Mouse (Mus musculus) small intestine, adult 2 months (tissue): ENCODE measurements around the gene Pou2f1. TPM values are rescaled to one million over a fixed set of nuclear protein-coding genes. Genes with fewer than 3 reads are reported as not detected.
A peak's percentile ranks its signal among the peaks of the same experiment; 100 is the strongest.

ENCODE experiments used
- H3K27ac ChIP-seq: fragments of 200-500 bp; 2 replicates; pipeline ENCODE4 v1.5.1; 2012; ENCODE audit warnings: low read depth, low read length, control low read depth, inconsistent platforms; ENCODE audit not compliant: insufficient read depth
- H3K27me3 ChIP-seq: fragments of 200-500 bp; 2 replicates; pipeline ENCODE4 v1.6.1; 2012; ENCODE audit warnings: mild to moderate bottlenecking, moderate library complexity, low read length, inconsistent platforms; ENCODE audit not compliant: control insufficient read depth, insufficient read depth
- H3K36me3 ChIP-seq: fragments of 200-500 bp; 2 replicates; pipeline ENCODE4 v1.6.1; 2012; ENCODE audit warnings: mild to moderate bottlenecking, low read length, control low read depth, inconsistent platforms; ENCODE audit not compliant: control insufficient read depth, insufficient read depth
- H3K4me1 ChIP-seq: fragments of 200-500 bp; 2 replicates; pipeline ENCODE4 v1.6.1; 2012; ENCODE audit warnings: low read length, inconsistent platforms, mixed read lengths; ENCODE audit not compliant: control insufficient read depth, insufficient read depth, insufficient read length
- H3K4me3 ChIP-seq: fragments of 200-500 bp; 2 replicates; pipeline ENCODE4 v1.5.1; 2012; ENCODE audit warnings: low read depth, mild to moderate bottlenecking, control low read depth, inconsistent platforms, low read length, moderate library complexity
- CTCF ChIP-seq: fragments of 200-500 bp; IDR thresholded peaks from 2 replicates; pipeline ENCODE4 v1.5.1; 2012; ENCODE audit warnings: low read depth, mild to moderate bottlenecking, control low read depth, inconsistent platforms, low read length, moderate library complexity, mixed read lengths; ENCODE audit not compliant: insufficient replicate concordance, insufficient read length; ENCODE audit errors: extremely low read depth
- POLR2A ChIP-seq: fragments of 200-500 bp; IDR thresholded peaks from 2 replicates; pipeline ENCODE4 v1.6.1; 2012; ENCODE audit warnings: low read depth, mild to moderate bottlenecking, control low read depth, inconsistent platforms, low read length, moderate library complexity
- WGBS: fragments of 180-500 bp; shearing (Covaris S2); methylation state at CpG from one replicate; pipeline ENCODE4 v1.1.7; 2018; 5-methylcytosine and 5-hydroxymethylcytosine counted together
- polyA plus RNA-seq: library from polyadenylated mRNA; depleted of rRNA; stranded (reverse); fragments of >200 nt; gene quantifications from 2 replicates; pipeline ENCODE4 v1.2.3, GENCODE M21; 2012

Pou2f1 gene
- polyA plus RNA-seq, 1 experiment: 17.6 TPM

DNA sequence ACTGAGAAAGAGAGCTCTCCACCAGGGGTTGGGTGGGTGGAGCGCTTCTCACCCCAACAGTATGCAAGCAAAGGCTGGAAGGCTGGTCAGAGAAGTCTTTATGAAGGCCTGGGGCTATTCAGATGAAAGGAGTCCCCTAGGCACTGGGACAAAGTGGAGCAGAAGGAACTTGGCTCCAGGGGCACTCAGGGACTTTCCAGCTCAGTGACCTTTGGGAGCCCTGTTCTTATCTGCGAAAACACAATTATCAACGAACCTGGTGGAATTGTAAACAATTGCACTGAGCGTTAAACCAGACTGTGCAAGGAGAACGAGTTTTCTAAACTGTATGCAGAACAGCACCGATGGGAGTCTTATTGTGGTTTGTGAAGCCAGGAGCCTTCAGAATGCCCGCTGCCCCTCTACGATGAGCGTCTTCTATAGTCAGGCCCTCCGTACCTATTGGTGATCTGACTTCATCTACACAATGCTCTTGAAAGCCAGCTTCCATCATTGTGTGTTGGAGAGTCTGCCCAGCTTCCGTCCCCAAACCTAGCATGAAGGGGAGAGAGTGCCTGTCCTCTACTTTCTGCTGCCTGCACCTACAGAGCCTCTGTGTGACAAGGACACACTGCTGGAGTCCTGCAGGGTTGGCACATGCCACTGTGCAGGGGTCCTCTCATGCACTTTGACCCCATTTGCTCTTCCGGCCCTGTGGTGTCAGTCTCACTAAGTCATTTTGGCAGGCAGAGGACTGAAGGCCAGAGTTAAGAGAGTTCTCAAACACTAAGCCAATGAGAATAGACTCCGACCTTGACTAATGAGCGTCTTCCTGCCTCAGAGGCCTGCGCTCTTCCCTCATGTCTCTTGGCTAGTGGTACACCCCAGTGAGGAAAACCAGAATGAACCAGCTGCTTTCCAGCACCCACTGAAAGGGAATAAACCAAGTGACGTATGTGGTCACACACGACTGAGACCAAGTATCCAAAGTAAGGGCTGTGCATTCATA, 152.7 kb downstream of the Pou2f1 start:
- H3K4me3 ChIP-seq: no peak overlapping the region
- WGBS: 23% methylated on average over 17 of the region's 17 CpGs
- H3K4me1 ChIP-seq: peaks cover 24% of the 10 kb centered on the region
- H3K27me3 ChIP-seq: no peaks in the 10 kb centered on the region
- no peaks in the 10 kb centered on the region for H3K36me3 ChIP-seq
- no peak for TF ChIP-seq CTCF
- no peak for TF ChIP-seq POLR2A
- peak overlapping the region; percentile 52 for H3K27ac ChIP-seq

DNA sequence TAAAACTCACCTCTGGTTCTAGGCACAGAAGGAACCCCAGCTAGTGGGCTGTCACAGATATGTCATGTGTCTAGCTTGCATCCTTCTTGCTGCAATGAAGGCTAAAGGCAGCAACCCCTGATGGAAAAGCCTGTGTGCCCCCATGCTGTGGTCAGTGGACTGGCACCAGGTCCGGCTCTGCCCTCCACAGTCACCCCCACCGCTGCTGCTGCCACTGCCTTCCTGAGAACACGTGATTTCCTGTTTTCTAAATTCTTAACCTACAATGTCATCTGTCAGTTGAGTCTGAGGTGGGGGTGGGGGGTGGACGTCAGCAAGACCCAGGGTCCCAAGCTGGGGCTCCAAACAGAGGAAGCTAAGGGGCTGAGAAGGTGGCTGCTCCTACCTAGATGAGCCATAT, 153.6 kb downstream of the Pou2f1 start:
- TF ChIP-seq CTCF (no peak), POLR2A (no peak)
- Histone ChIP-seq H3K27me3 (no peaks in the 10 kb centered on the region), H3K4me1 (peaks cover 24% of the 10 kb centered on the region), H3K4me3 (no peak overlapping the region), H3K27ac (peak overlapping the region; percentile 52), H3K36me3 (no peaks in the 10 kb centered on the region)
- WGBS: 54% methylated on average over 4 of the region's 4 CpGs

DNA sequence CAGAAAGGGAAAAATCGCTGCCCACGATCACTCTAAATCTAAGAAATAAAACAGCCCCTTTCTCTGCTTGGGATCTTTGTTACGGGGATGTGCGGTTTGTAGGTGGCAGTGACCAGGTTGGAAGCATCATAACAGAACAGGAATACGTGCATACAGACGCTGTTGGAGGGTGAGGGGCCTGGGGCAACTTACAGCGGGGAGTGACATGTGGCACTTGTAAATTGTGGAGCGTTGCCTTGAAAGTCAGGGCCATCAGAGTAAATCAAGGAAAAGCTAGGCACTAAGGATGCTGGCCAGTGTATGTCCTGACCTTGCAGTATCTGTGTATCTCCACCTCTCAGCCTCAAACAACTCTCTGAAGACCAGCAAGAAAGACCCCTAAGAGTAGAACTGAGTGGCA, 154.1 kb downstream of the Pou2f1 start:
- H3K27ac ChIP-seq: peak overlapping the region; percentile 52; the same call in 1 of the 2 replicates
- no peaks in the 10 kb centered on the region for H3K27me3 ChIP-seq

DNA sequence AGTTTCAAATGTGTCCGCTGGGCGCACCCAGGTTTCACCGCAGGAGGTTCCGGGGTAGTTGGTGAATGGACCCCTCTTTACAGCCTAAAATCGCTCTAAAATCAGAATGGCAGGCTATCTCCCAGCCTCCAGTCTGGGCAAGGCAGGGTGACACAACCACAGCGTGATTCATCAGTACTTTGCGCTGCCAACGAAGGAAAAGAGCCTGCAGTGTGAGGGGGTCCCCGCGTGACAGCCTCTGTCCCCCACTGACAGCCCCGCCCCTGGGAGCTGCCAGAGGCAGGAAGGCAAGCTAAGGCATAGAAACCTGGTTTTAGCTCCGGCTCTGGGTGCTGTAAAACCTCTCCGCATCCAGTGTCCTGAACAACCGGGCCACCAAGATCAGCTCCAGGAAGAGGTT, 157.1 kb downstream of the Pou2f1 start:
- WGBS: 2% methylated on average over 14 of the region's 14 CpGs
- TF ChIP-seq CTCF: no peak
- no peak; the same call in 1 of the 2 replicates for TF ChIP-seq POLR2A
- Histone ChIP-seq H3K27ac (peak overlapping the region; percentile 35; the same call in 1 of the 2 replicates), H3K36me3 (no peaks in the 10 kb centered on the region), H3K4me3 (peak overlapping the region; percentile 66), H3K4me1 (peaks cover 27% of the 10 kb centered on the region), H3K27me3 (no peaks in the 10 kb centered on the region)

More for the DNA sequence above, 154.1 kb downstream of the Pou2f1 start:
- Histone ChIP-seq H3K4me1 (peaks cover 24% of the 10 kb centered on the region), H3K36me3 (no peaks in the 10 kb centered on the region), H3K4me3 (no peak overlapping the region)
- TF ChIP-seq POLR2A (no peak), CTCF (no peak)
- 87% methylated on average over 8 of the region's 8 CpGs for WGBS

DNA sequence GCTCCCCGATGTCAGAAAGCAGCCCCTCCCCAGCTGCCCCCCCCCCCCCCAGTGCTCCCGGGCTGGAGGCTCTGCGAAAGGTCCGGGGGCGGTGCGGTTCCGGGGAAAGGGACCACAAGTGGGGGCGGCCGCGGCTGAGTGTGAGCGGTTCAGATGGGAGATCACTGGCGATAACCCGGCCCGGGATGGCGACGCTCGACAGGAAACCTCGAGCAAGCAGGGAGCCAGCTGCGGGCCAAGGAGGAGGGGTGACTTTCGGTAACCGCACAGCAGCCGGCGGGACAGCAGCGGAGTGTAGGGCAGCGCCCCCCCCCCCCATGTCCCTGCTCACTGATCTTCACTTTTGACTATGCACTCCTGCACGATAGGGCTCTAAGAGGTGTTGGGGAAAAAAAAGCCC, 157.5 kb downstream of the Pou2f1 start:
- 1% methylated on average over 26 of the region's 26 CpGs for WGBS
- TF ChIP-seq CTCF (no peak), POLR2A (no peak)

DNA sequence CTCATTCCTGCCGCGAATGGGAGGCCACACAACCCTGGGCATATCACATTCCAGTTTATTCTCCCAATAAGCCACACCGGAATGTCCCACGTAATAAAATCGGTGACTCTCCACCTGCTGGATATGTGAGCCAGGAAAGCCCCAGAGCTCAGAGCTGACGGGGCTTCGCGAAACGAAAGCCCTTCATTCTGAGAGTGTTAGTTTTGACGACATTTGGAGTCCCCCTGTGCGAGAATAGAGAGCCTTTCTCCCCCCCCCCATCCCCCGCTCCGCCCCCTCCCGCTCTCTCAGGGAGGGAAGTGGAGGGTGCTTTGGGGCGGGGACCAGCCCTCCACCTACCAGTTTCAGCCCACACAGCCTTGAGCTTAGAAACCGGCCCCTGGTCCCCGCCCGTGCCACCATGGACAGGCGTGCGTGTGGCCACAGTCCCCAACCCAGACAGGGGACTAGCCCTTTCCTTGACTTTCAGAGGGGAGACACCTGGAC, 158.0 kb downstream of the Pou2f1 start:
- Histone ChIP-seq H3K27me3 (no peaks in the 10 kb centered on the region), H3K4me3 (peak overlapping the region; percentile 66), H3K4me1 (peaks cover 18% of the 10 kb centered on the region), H3K27ac (no peak overlapping the region), H3K36me3 (no peaks in the 10 kb centered on the region)
- no peak for TF ChIP-seq POLR2A
- TF ChIP-seq CTCF: no peak; the same call in 1 of the 2 replicates
- WGBS: 3% methylated on average over 20 of the region's 20 CpGs

More for the DNA sequence above, 157.5 kb downstream of the Pou2f1 start:
- H3K36me3 ChIP-seq: no peaks in the 10 kb centered on the region
- peaks cover 23% of the 10 kb centered on the region for H3K4me1 ChIP-seq
- H3K4me3 ChIP-seq: peak overlapping the region; percentile 66
- H3K27me3 ChIP-seq: no peaks in the 10 kb centered on the region
- H3K27ac ChIP-seq: peak overlapping the region; percentile 35; the same call in 1 of the 2 replicates

DNA sequence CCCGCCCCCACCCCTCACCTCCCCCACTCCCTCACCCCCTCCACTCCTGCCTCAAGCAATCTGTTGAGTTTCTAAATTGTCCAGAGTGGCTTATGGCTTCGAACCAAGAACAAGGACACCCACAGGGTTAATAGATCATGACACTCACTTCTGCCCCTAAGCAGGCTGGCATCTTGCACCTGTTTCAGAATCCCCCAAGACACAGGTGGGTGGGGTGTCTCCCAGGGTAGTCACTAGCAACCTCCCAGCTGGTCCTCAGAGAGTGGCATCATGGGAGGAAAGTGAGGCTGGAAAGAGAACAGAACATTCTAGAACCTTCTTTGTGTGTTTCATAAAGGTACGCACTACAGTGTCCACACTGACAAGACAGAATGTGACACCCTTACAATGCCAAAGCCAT, 158.9 kb downstream of the Pou2f1 start:
- no peaks in the 10 kb centered on the region for H3K36me3 ChIP-seq
- no peak overlapping the region for H3K27ac ChIP-seq
- no peaks in the 10 kb centered on the region for H3K27me3 ChIP-seq
- WGBS: 69% methylated on average over 3 of the region's 3 CpGs
- H3K4me1 ChIP-seq: peaks cover 11% of the 10 kb centered on the region
- no peak overlapping the region for H3K4me3 ChIP-seq
- TF ChIP-seq CTCF (no peak), POLR2A (no peak)
